16 mouse cellular contexts compared by ENCODE assay signal in the genomic region with DNA sequence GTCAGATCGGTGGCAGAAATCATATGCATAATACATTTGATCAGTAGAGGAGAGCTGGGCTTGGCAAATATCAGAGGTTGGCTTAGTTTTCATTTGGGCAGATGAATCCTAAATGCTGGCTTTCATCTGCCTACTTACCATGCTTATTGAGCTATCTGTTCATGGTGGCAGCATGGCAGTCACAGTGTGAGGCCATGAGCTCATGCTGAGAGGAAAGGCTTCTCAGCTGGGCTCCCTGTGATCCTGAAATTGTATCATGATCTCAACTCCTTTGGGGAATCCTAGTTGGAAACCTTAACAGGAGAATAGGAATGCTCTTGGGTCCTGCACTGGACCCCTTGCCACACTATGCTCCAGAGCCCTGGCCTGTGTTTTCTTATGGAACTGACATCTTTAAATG.
"Had no signal": no experiment of that assay in that cellular context is flagged by ENCODE, and none has a peak within 500 bp of the region (broad histone marks: within the 10 kb centered on the region; RNA-seq: fewer than 3 reads in every experiment).

No protein-coding gene starts in this region.

- H3K4me1 ChIP-seq: kidney, embryonic 15.5 days; liver, embryonic 13.5 days had no signal

- H3K27me3 ChIP-seq: kidney, embryonic 15.5 days; liver, embryonic 13.5 days; neural tube, embryonic 13.5 days had no signal

- H3K9me3 ChIP-seq: kidney, embryonic 15.5 days; liver, embryonic 13.5 days; neural tube, embryonic 13.5 days had no signal

- H3K27ac ChIP-seq: kidney, embryonic 15.5 days; liver, embryonic 13.5 days had no signal

- H3K4me2 ChIP-seq: kidney, embryonic 15.5 days; liver, embryonic 13.5 days; midbrain, embryonic 11.5 days; neural tube, embryonic 13.5 days had no signal

- H3K4me3 ChIP-seq: kidney, embryonic 15.5 days; liver, embryonic 13.5 days; myocyte; neural tube, embryonic 13.5 days had no signal

- DNase-seq: kidney, postnatal 10 days; kidney, postnatal 4 days; liver, embryonic 13.5 days; lung, adult 2 months; lung, postnatal 14 days; lung, postnatal 4 days; midbrain, embryonic 14.5 days; retina, postnatal 1 day; right cerebral cortex, postnatal 25 days; spleen, adult 18-20 months; thymus, adult 18-20 months; thymus, postnatal 36 days had no signal

- H3K9ac ChIP-seq: kidney, embryonic 15.5 days; liver, embryonic 13.5 days; neural tube, embryonic 13.5 days had no signal

- H3K36me3 ChIP-seq: kidney, embryonic 15.5 days; liver, embryonic 13.5 days; neural tube, embryonic 13.5 days had no signal
